Mouse (Mus musculus): ENCODE measurements around the gene Nudt7. TPM values are rescaled to one million over a fixed set of nuclear protein-coding genes. Genes with fewer than 3 reads are reported as not detected.
A peak's percentile ranks its signal among the peaks of the same experiment; 100 is the strongest.

The Nudt7 gene
- 2.2 and 3.3 TPM in 2 replicates for total RNA-seq (2014; rRNA removed)
- polyA plus RNA-seq (2015; fragmentation: Nextera tagmentation; extraction: Ambion mirVana), result 7.4 and 7.7 TPM in 2 replicates

DNA sequence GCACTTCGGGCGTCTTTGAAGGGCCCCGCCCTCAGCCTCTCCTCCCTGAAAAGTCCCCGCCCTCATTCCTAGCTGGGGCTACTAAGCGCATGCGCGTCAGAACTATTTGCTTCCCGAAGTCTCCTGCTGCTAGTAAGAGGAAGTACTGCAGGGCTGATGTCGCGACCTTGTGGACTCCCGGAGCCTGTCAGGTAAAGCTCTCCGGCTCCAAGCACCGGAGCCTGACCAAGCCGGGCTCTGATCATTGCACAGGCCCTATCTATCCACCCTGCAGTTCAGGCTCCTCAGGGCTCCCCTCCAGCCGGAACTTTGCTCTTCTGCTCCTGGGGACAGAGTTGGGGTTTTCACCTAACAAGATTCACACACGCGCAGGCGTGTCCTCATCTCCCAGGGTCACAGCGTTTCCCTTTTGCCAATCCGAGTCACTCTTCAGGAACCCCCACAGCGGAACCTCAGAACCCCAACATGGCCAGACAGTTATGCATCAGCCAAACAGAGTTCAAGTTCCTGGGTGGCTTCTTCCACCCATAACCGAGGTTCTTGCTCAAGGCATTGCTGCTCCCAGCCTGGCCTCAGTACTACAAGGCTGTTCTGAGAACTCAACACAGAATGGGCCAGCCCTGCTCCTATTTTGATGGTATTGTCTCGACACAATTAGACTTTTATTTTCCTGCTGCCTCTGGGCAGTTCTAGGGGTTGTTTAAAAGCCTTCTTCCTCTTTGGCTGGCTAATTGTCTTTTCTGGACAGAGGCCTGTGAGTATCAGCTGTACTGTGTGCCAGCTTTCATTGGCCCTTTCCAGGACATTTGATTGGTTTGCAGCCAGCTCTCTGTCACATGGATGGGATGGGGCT is at the start of gene Nudt7:
Gene Nudt7, plus strand, starts transcription at position 48 of the 853 bp plus-strand sequence.
- H3K9ac ChIP-seq (replicated peaks; ENCODE audit: low read length), result peak within 1 kb of the TSS; percentile 50
- H3K36me3 ChIP-seq (ENCODE audit: insufficient read depth, low read length), result no peaks in the 10 kb centered on the region
- peak; percentile 91 for DNase-seq (ENCODE audit: low spot score)
- H3K9me3 ChIP-seq (ENCODE audit: low read length), result no peaks in the 10 kb centered on the region
- no peak for TF ChIP-seq CTCF (IDR thresholded peaks at IDR 0.05; ENCODE audit: low read depth)
- no peaks in the 10 kb centered on the region for H3K4me1 ChIP-seq (ENCODE audit: insufficient read depth, low read length)
- peak within 1 kb of the TSS; percentile 61; the same call in 1 of the 2 replicates for H3K27ac ChIP-seq
- peak within 1 kb of the TSS; percentile 65 for H3K4me2 ChIP-seq (ENCODE audit: low read depth, low read length)
- peak; percentile 85 for ATAC-seq
- peak within 1 kb of the TSS; percentile 39 for H3K4me3 ChIP-seq (ENCODE audit: low read length)
- WGBS, result 3% methylated on average over 23 of the region's 23 CpGs
- no peaks in the 10 kb centered on the region for H3K27me3 ChIP-seq (ENCODE audit: insufficient read depth, low read length)

GRCm38 (mm10) chr8:114087932-114088331 is 45.4 kb upstream of the Nudt7 start:
- 91% methylated on average over 4 of the region's 4 CpGs for WGBS
- DNase-seq (ENCODE audit: low spot score) (no peak), ATAC-seq (no peak)
- Histone ChIP-seq H3K4me3 (ENCODE audit: low read length) (no peak overlapping the region), H3K36me3 (ENCODE audit: insufficient read depth, low read length) (no peaks in the 10 kb centered on the region), H3K4me2 (ENCODE audit: low read depth, low read length) (no peak overlapping the region), H3K4me1 (ENCODE audit: insufficient read depth, low read length) (no peaks in the 10 kb centered on the region), H3K27me3 (ENCODE audit: insufficient read depth, low read length) (no peaks in the 10 kb centered on the region), H3K9ac (replicated peaks; ENCODE audit: low read length) (no peak overlapping the region), H3K27ac (no peak overlapping the region), H3K9me3 (ENCODE audit: low read length) (no peaks in the 10 kb centered on the region)
- no peak for TF ChIP-seq CTCF (IDR thresholded peaks at IDR 0.05; ENCODE audit: low read depth)

- Histone ChIP-seq H3K9ac (replicated peaks; ENCODE audit: low read length) (no peak overlapping the region), H3K4me2 (ENCODE audit: low read depth, low read length) (no peak overlapping the region), H3K36me3 (ENCODE audit: insufficient read depth, low read length) (no peaks in the 10 kb centered on the region), H3K9me3 (ENCODE audit: low read length) (no peaks in the 10 kb centered on the region), H3K27me3 (ENCODE audit: insufficient read depth, low read length) (no peaks in the 10 kb centered on the region), H3K4me3 (ENCODE audit: low read length) (no peak overlapping the region), H3K27ac (no peak overlapping the region), H3K4me1 (ENCODE audit: insufficient read depth, low read length) (no peaks in the 10 kb centered on the region)
- ATAC-seq (no peak), DNase-seq (ENCODE audit: low spot score) (no peak)
- TF ChIP-seq CTCF (IDR thresholded peaks at IDR 0.05; ENCODE audit: low read depth), result no peak
- WGBS, result 80% methylated on average over 4 of the region's 4 CpGs
Measured at GRCm38 (mm10) chr8:114090736-114091135, 42.6 kb upstream of the Nudt7 start.

DNA sequence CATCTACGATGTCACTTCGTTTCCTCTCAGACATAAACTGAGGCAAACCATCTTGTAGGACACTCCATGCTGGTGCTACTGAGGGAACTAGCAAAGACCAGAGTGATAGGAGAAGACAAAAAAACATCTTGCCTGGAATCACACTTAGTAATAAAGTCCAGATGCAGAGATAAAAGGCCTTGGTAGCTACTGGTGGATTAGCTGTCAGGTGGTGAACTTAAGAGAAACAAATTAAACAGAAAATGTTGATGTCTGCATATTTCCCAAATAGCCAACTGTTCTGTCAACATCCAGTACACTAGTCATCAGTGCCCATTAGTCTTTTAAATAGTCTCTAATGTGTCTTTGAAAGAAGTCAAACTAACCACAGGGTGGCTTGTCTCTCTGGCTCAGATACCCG is 40.0 kb upstream of the Nudt7 start:
- H3K4me2 ChIP-seq (ENCODE audit: low read depth, low read length), result no peak overlapping the region
- ATAC-seq, result no peak
- H3K9me3 ChIP-seq (ENCODE audit: low read length), result no peaks in the 10 kb centered on the region
- no peak overlapping the region for H3K9ac ChIP-seq (replicated peaks; ENCODE audit: low read length)
- no peak for TF ChIP-seq CTCF (IDR thresholded peaks at IDR 0.05; ENCODE audit: low read depth)
- H3K27ac ChIP-seq, result no peak overlapping the region
- no peak for DNase-seq (ENCODE audit: low spot score)
- no peaks in the 10 kb centered on the region for H3K36me3 ChIP-seq (ENCODE audit: insufficient read depth, low read length)
- H3K4me1 ChIP-seq (ENCODE audit: insufficient read depth, low read length), result no peaks in the 10 kb centered on the region
- no peaks in the 10 kb centered on the region for H3K27me3 ChIP-seq (ENCODE audit: insufficient read depth, low read length)
- H3K4me3 ChIP-seq (ENCODE audit: low read length), result no peak overlapping the region
- 84% methylated on average over 3 of the region's 3 CpGs for WGBS

DNA sequence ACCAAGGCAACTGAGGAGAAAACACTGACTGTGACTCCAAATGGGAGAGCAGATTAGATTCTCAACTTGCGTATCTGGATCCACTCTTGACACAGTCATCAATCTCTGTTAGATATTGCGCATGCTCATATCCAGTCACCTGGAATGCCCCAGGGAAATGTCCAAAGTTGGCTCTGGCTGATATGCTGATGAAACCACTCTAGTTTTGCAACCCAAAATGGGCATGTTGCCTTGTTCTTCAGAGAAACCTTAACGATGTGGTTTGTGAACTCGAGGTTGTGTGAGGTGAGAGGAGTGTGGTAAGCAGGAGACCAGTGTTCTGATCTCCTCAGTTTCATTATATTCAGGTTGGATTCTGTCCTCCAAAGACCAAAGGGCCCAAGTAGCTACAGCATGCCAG is 38.8 kb upstream of the Nudt7 start:
- Histone ChIP-seq H3K27ac (no peak overlapping the region), H3K27me3 (ENCODE audit: insufficient read depth, low read length) (no peaks in the 10 kb centered on the region), H3K4me2 (ENCODE audit: low read depth, low read length) (no peak overlapping the region), H3K9me3 (ENCODE audit: low read length) (no peaks in the 10 kb centered on the region), H3K9ac (replicated peaks; ENCODE audit: low read length) (no peak overlapping the region), H3K36me3 (ENCODE audit: insufficient read depth, low read length) (no peaks in the 10 kb centered on the region), H3K4me3 (ENCODE audit: low read length) (no peak overlapping the region), H3K4me1 (ENCODE audit: insufficient read depth, low read length) (no peaks in the 10 kb centered on the region)
- TF ChIP-seq CTCF (IDR thresholded peaks at IDR 0.05; ENCODE audit: low read depth), result no peak
- DNase-seq (ENCODE audit: low spot score) (no peak), ATAC-seq (no peak)
- WGBS, result 85% methylated on average over 4 of the region's 4 CpGs

GRCm38 (mm10) chr8:114100561-114101206 is 32.7 kb upstream of the Nudt7 start:
- H3K9me3 ChIP-seq (ENCODE audit: low read length), result no peaks in the 10 kb centered on the region
- WGBS, result 56% methylated on average over 14 of the region's 14 CpGs
- no peak for DNase-seq (ENCODE audit: low spot score)
- H3K4me1 ChIP-seq (ENCODE audit: insufficient read depth, low read length), result no peaks in the 10 kb centered on the region
- peak; percentile 25; the same call in 1 of the 2 replicates for TF ChIP-seq CTCF (IDR thresholded peaks at IDR 0.05; ENCODE audit: low read depth)
- no peaks in the 10 kb centered on the region for H3K27me3 ChIP-seq (ENCODE audit: insufficient read depth, low read length)
- H3K4me3 ChIP-seq (ENCODE audit: low read length), result no peak overlapping the region
- no peak overlapping the region for H3K9ac ChIP-seq (replicated peaks; ENCODE audit: low read length)
- H3K27ac ChIP-seq, result no peak overlapping the region
- ATAC-seq, result no peak
- no peak overlapping the region for H3K4me2 ChIP-seq (ENCODE audit: low read depth, low read length)
- no peaks in the 10 kb centered on the region for H3K36me3 ChIP-seq (ENCODE audit: insufficient read depth, low read length)

All from hindbrain, postnatal 0 days (tissue).